Mouse (Mus musculus) neural tube, embryonic 15.5 days (tissue): ENCODE measurements at regions not wholly inside any gene's neighbourhood (a gene's known extent, or its start where the extent isn't known, plus 50 kb on each side); places are given as distances from the start of the nearest gene placed in this dataset.

Experiments used
- ATAC-seq: fragments of 200-750 bp; cut with Nextera tagmentation; 2 replicates; pipeline ENCODE4 v1.8.0; 2017; ENCODE audit warnings: mild to moderate bottlenecking, moderate TSS enrichment, moderate library complexity; ENCODE audit not compliant: low FRiP score
- H3K27ac ChIP-seq: fragments of 300-500 bp; sonication (generic); replicated peaks from 2 replicates; pipeline ENCODE4 v1.5.1; 2015; ENCODE audit warnings: mild to moderate bottlenecking, inconsistent platforms
- H3K27me3 ChIP-seq: fragments of 300-500 bp; sonication (generic); replicated peaks from 2 replicates; pipeline ENCODE4 v1.6.1; 2015; ENCODE audit warnings: inconsistent platforms
- H3K36me3 ChIP-seq: fragments of 300-500 bp; sonication (generic); 2 replicates; pipeline ENCODE4 v1.6.1; 2015; ENCODE audit warnings: inconsistent platforms
- H3K4me1 ChIP-seq: fragments of 300-500 bp; sonication (generic); 2 replicates; pipeline ENCODE4 v1.6.1; 2015; ENCODE audit warnings: inconsistent platforms
- H3K4me2 ChIP-seq: fragments of 300-500 bp; sonication (generic); 2 replicates; pipeline ENCODE4 v1.6.1; 2015; ENCODE audit warnings: inconsistent platforms, mild to moderate bottlenecking, moderate library complexity
- H3K4me3 ChIP-seq: fragments of 300-500 bp; sonication (generic); replicated peaks from 2 replicates; pipeline ENCODE4 v1.5.1; 2015; ENCODE audit warnings: mild to moderate bottlenecking, inconsistent platforms
- H3K9ac ChIP-seq: fragments of 300-500 bp; sonication (generic); replicated peaks from 2 replicates; pipeline ENCODE4 v1.6.1; 2015; ENCODE audit warnings: mild to moderate bottlenecking, inconsistent platforms
- H3K9me3 ChIP-seq: fragments of 300-500 bp; sonication (generic); replicated peaks from 2 replicates; pipeline ENCODE4 v1.6.1; 2016; ENCODE audit warnings: inconsistent platforms
- WGBS: fragments of 180-500 bp; shearing (Covaris S2); methylation state at CpG from one replicate; pipeline ENCODE4 v1.1.7; 2015; ENCODE audit warnings: mixed read lengths; 5-methylcytosine and 5-hydroxymethylcytosine counted together

- WGBS = 81% methylated on average over 4 of the region's 4 CpGs
- no peak for ATAC-seq
- H3K9me3 ChIP-seq = 0 out of 2 replicates have a peak, but pooled peaks cover 2% of the 10 kb centered on the region
- H3K4me1 ChIP-seq = no peaks in the 10 kb centered on the region
- H3K4me2 ChIP-seq = no peak overlapping the region
- no peak overlapping the region for H3K9ac ChIP-seq
- no peak overlapping the region for H3K27ac ChIP-seq
- H3K36me3 ChIP-seq = no peaks in the 10 kb centered on the region
- no peak overlapping the region for H3K4me3 ChIP-seq
- H3K27me3 ChIP-seq = no peaks in the 10 kb centered on the region
Observed at GRCm38 (mm10) chr13:90364518-90365027, 275.2 kb upstream of the Xrcc4 start.

GRCm38 (mm10) chr13:90359861-90360601, 270.6 kb upstream of the Xrcc4 start:
- H3K9ac ChIP-seq = no peak overlapping the region
- H3K27me3 ChIP-seq = no peaks in the 10 kb centered on the region
- H3K4me3 ChIP-seq = no peak overlapping the region
- H3K27ac ChIP-seq = no peak overlapping the region
- WGBS = 81% methylated on average over 10 of the region's 10 CpGs
- no peaks in the 10 kb centered on the region for H3K9me3 ChIP-seq
- no peak for ATAC-seq
- no peaks in the 10 kb centered on the region for H3K4me1 ChIP-seq
- no peaks in the 10 kb centered on the region for H3K36me3 ChIP-seq
- H3K4me2 ChIP-seq = no peak overlapping the region

- H3K9me3 ChIP-seq = no peaks in the 10 kb centered on the region
- H3K9ac ChIP-seq = no peak overlapping the region
- 47% methylated on average over 1 of the region's 1 CpGs for WGBS
- H3K4me1 ChIP-seq = no peaks in the 10 kb centered on the region
- ATAC-seq = no peak
- H3K27ac ChIP-seq = no peak overlapping the region
- H3K4me3 ChIP-seq = no peak overlapping the region
- no peaks in the 10 kb centered on the region for H3K36me3 ChIP-seq
- H3K4me2 ChIP-seq = no peak overlapping the region
- no peaks in the 10 kb centered on the region for H3K27me3 ChIP-seq
Observed at GRCm38 (mm10) chr13:90358149-90358548, 268.7 kb upstream of the Xrcc4 start.

DNA sequence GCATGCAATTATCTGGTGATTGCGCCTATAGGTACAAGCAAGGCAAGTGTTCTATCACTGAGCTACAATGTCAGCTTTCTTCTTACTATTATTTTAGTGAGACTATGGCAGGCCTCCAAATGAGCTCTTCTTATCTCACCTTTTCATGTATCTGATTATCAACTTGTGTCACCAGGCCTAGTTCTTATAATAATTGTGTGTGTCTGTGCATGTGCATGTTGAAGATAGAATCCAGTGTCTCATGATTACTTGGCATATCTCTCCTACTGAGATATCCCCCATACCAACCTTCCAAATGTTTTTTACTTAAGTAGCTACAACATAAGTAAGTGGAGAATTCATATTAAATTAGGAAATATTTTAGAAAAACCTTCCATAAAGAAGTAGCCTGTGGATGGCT, 266.2 kb upstream of the Xrcc4 start:
- no peaks in the 10 kb centered on the region for H3K36me3 ChIP-seq
- ATAC-seq = no peak
- 96% methylated on average over 1 of the region's 1 CpGs for WGBS
- no peaks in the 10 kb centered on the region for H3K27me3 ChIP-seq
- H3K4me1 ChIP-seq = no peaks in the 10 kb centered on the region
- H3K4me3 ChIP-seq = no peak overlapping the region
- H3K9me3 ChIP-seq = no peaks in the 10 kb centered on the region
- H3K4me2 ChIP-seq = no peak overlapping the region
- no peak overlapping the region for H3K9ac ChIP-seq
- H3K27ac ChIP-seq = no peak overlapping the region

GRCm38 (mm10) chr13:90342823-90343222, 253.4 kb upstream of the Xrcc4 start:
- Histone ChIP-seq H3K9me3 (no peaks in the 10 kb centered on the region), H3K4me2 (no peak overlapping the region)
- 86% methylated on average over 4 of the region's 4 CpGs for WGBS

GRCm38 (mm10) chr13:90341597-90342212, 252.3 kb upstream of the Xrcc4 start:
- Histone ChIP-seq H3K4me3 (no peak overlapping the region), H3K27me3 (no peaks in the 10 kb centered on the region), H3K36me3 (no peaks in the 10 kb centered on the region), H3K9ac (no peak overlapping the region), H3K4me2 (no peak overlapping the region), H3K4me1 (no peaks in the 10 kb centered on the region), H3K9me3 (no peaks in the 10 kb centered on the region), H3K27ac (no peak overlapping the region)
- 86% methylated on average over 8 of the region's 8 CpGs for WGBS
- ATAC-seq = no peak

More at GRCm38 (mm10) chr13:90342823-90343222, 253.4 kb upstream of the Xrcc4 start:
- no peak for ATAC-seq
- H3K4me1 ChIP-seq = no peaks in the 10 kb centered on the region
- no peak overlapping the region for H3K4me3 ChIP-seq
- H3K36me3 ChIP-seq = no peaks in the 10 kb centered on the region
- no peak overlapping the region for H3K27ac ChIP-seq
- H3K27me3 ChIP-seq = no peaks in the 10 kb centered on the region
- no peak overlapping the region for H3K9ac ChIP-seq

DNA sequence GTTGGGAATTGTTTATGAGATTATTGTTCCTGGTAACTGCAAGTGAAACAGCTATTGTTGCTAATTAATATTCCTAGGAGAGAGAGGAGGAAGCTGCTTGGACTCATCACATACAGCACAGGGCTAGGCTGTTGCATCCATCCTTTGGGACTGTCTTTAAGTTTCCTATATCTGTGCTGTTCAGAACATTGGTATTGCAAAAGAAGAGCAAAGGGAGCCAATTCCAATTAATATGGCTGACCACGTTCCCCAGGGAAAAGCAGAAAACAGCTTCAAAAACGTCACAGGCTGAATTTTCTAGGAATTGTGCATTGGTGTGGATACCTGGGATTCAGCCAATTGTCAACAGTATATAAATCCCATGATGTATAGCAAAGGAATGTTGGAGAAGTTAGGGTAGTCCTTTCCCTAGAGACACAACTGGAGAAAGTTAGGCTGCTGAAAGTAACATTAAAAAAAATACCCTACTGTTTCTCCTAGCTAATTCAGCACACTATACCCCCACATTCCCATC, 251.3 kb upstream of the Xrcc4 start:
- Histone ChIP-seq H3K27ac (no peak overlapping the region), H3K9ac (no peak overlapping the region)
- no peak for ATAC-seq

GRCm38 (mm10) chr13:90337591-90337990, 248.2 kb upstream of the Xrcc4 start:
- WGBS = 92% methylated on average over 1 of the region's 1 CpGs

More for the DNA sequence above, 251.3 kb upstream of the Xrcc4 start:
- Histone ChIP-seq H3K4me2 (no peak overlapping the region), H3K36me3 (no peaks in the 10 kb centered on the region), H3K4me1 (no peaks in the 10 kb centered on the region), H3K27me3 (no peaks in the 10 kb centered on the region), H3K4me3 (no peak overlapping the region), H3K9me3 (no peaks in the 10 kb centered on the region)
- WGBS = 69% methylated on average over 2 of the region's 2 CpGs

DNA sequence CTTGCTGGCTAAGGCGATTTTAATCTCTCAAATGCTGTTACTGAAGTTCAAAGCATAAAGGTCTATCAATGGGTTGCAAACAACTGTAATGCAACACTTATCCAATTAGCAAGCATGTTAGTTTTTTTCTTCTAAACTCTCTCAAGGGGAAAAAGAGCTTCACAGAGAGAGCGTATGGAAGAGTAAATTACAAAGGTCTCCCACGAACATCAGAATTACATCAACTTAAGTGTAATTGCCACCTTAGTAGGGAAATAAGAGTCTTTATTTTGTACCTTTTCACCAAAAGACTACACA, 246.3 kb upstream of the Xrcc4 start:
- no peak for ATAC-seq
- no peaks in the 10 kb centered on the region for H3K4me1 ChIP-seq
- 57% methylated on average over 3 of the region's 3 CpGs for WGBS
- H3K9ac ChIP-seq = no peak overlapping the region
- no peak overlapping the region for H3K4me2 ChIP-seq
- no peaks in the 10 kb centered on the region for H3K36me3 ChIP-seq
- no peaks in the 10 kb centered on the region for H3K27me3 ChIP-seq
- H3K27ac ChIP-seq = no peak overlapping the region
- no peak overlapping the region for H3K4me3 ChIP-seq
- H3K9me3 ChIP-seq = no peaks in the 10 kb centered on the region

More at GRCm38 (mm10) chr13:90337591-90337990, 248.2 kb upstream of the Xrcc4 start:
- H3K4me1 ChIP-seq = no peaks in the 10 kb centered on the region
- H3K4me2 ChIP-seq = no peak overlapping the region
- no peaks in the 10 kb centered on the region for H3K36me3 ChIP-seq
- no peak overlapping the region for H3K4me3 ChIP-seq
- H3K27ac ChIP-seq = no peak overlapping the region
- no peak overlapping the region for H3K9ac ChIP-seq
- ATAC-seq = no peak
- H3K9me3 ChIP-seq = no peaks in the 10 kb centered on the region
- H3K27me3 ChIP-seq = no peaks in the 10 kb centered on the region

DNA sequence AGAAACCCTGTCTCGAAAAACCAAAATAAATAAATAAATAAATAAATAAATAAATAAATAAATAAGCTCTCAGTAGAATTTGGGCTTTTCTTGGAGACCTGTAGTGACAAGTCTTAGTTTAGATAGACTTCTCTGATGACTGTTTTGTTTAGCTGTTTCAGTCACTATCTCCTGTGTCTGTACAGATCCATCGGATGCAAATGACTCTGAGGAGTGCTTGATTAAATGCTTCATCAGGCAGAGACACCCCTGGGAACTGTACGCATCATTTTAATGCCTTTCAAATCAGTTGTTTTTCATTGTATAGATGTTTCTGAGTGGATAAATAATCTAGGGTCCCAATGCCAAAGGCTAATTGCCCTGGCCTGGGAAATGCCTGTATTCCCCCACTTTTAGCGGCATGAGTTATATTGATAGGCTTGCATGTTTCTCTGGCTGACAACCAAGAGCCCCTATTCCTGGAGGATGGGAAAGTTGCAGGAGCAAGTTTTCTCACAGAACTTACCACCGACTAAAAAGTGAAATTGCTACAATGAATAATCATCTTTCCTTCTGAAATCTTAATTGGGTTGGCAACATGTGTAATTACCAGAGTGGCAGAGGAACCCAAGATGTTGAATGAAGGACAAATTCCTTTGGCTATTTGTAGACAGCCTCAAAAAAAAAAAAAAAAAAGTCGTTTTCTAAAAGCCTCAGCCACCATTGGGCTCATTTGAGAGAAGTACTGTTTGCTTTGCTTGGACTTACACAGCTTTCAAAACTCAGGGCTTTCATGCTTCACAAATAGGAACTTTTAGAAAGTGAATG, 245.7 kb upstream of the Xrcc4 start:
- Histone ChIP-seq H3K9ac (no peak overlapping the region), H3K4me2 (no peak overlapping the region), H3K4me3 (no peak overlapping the region), H3K4me1 (no peaks in the 10 kb centered on the region), H3K36me3 (no peaks in the 10 kb centered on the region), H3K27me3 (no peaks in the 10 kb centered on the region), H3K9me3 (no peaks in the 10 kb centered on the region), H3K27ac (no peak overlapping the region)
- no peak for ATAC-seq
- WGBS = 53% methylated on average over 6 of the region's 6 CpGs

DNA sequence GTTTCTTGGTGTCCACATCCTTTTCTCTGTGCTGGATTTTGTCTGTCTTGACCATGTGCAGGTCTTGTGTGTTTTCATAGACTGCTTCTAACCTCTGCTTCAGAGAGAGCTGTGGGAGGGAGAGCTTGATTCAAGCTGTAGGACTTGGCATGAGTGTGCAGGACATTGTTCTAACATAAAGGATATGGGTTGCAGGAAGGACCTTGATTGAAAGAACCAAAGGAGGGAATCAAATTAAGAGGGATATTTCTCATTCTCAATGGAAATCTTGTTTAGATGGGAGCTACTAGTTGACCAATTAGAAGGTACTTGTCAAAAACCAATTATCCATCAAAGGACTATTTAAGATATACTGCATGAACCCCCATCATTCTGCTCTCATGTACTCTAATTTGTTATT, 244.9 kb upstream of the Xrcc4 start:
- H3K4me2 ChIP-seq = no peak overlapping the region
- no peak overlapping the region for H3K9ac ChIP-seq
- ATAC-seq = no peak
- no peaks in the 10 kb centered on the region for H3K9me3 ChIP-seq
- no peaks in the 10 kb centered on the region for H3K27me3 ChIP-seq
- no peak overlapping the region for H3K27ac ChIP-seq
- H3K4me1 ChIP-seq = no peaks in the 10 kb centered on the region
- H3K4me3 ChIP-seq = no peak overlapping the region
- no peaks in the 10 kb centered on the region for H3K36me3 ChIP-seq
